Mouse (Mus musculus) thymus, adult 2 months (tissue): ENCODE results near the gene Pnkp. TPM values are rescaled to one million over a fixed set of nuclear protein-coding genes. Genes with fewer than 3 reads are reported as not detected.

Experiments
- DNase-seq: peaks from one replicate; pipeline ENCODE4 v3.0.0; 2021
- H3K27ac ChIP-seq: fragments of 200-500 bp; 2 replicates; pipeline ENCODE4 v1.5.1; 2012; ENCODE audit warnings: low read length, control low read depth; ENCODE audit not compliant: control insufficient read depth, insufficient read depth
- H3K27me3 ChIP-seq: fragments of 200-500 bp; 2 replicates; pipeline ENCODE4 v1.6.1; 2012; ENCODE audit warnings: mild to moderate bottlenecking, low read length, moderate library complexity, mixed read lengths; ENCODE audit not compliant: control insufficient read depth, insufficient read depth
- H3K36me3 ChIP-seq: fragments of 200-500 bp; 2 replicates; pipeline ENCODE4 v1.6.1; 2012; ENCODE audit warnings: mild to moderate bottlenecking, low read length, moderate library complexity; ENCODE audit not compliant: control insufficient read depth, insufficient read depth
- H3K4me1 ChIP-seq: fragments of 200-500 bp; replicated peaks from 2 replicates; pipeline ENCODE4 v1.6.1; 2012; ENCODE audit warnings: low read length; ENCODE audit not compliant: control insufficient read depth, insufficient read depth
- H3K4me3 ChIP-seq: fragments of 200-500 bp; 2 replicates; pipeline ENCODE4 v1.5.1; 2012; ENCODE audit warnings: mild to moderate bottlenecking, low read length, control low read depth, moderate library complexity; ENCODE audit not compliant: control insufficient read depth, insufficient read depth
- CTCF ChIP-seq: fragments of 200-500 bp; IDR thresholded peaks from 2 replicates; pipeline ENCODE4 v1.5.1; 2012; ENCODE audit warnings: mild to moderate bottlenecking, control low read depth, low read length, moderate library complexity, borderline replicate concordance; ENCODE audit not compliant: control insufficient read depth, poor library complexity, insufficient read depth; ENCODE audit errors: extremely low read depth
- POLR2A ChIP-seq: fragments of 200-500 bp; IDR thresholded peaks from 2 replicates; pipeline ENCODE4 v1.6.1; 2012; ENCODE audit warnings: mild to moderate bottlenecking, low read length, control low read depth, moderate library complexity; ENCODE audit not compliant: control insufficient read depth, poor library complexity, insufficient read depth; ENCODE audit errors: extremely low read depth
- WGBS: fragments of 180-500 bp; shearing (Covaris S2); methylation state at CpG from one replicate; pipeline ENCODE4 v1.1.7; 2018; 5-methylcytosine and 5-hydroxymethylcytosine counted together
- polyA plus RNA-seq: library from polyadenylated mRNA; depleted of rRNA; stranded (reverse); fragments of >200 nt; gene quantifications from 2 replicates; pipeline ENCODE4 v1.2.3, GENCODE M21; 2012

Gene Pnkp
- polyA plus RNA-seq, 1 experiment = 135 TPM

- 87% methylated on average over 24 of the region's 24 CpGs for WGBS
- peaks cover 27% of the 10 kb centered on the region for H3K36me3 ChIP-seq
- no peak for DNase-seq
- no peak overlapping the region for H3K27ac ChIP-seq
- H3K27me3 ChIP-seq = no peaks in the 10 kb centered on the region
- no peak overlapping the region for H3K4me3 ChIP-seq
- peaks cover 18% of the 10 kb centered on the region for H3K4me1 ChIP-seq
- TF ChIP-seq POLR2A (no peak), CTCF (no peak)
Observed at GRCm38 (mm10) chr7:44864595-44865542, 7.9 kb downstream of the Pnkp start.

- H3K27me3 ChIP-seq = no peaks in the 10 kb centered on the region
- H3K4me3 ChIP-seq = no peak overlapping the region
- H3K27ac ChIP-seq = no peak overlapping the region
- H3K4me1 ChIP-seq = peaks cover 18% of the 10 kb centered on the region
- H3K36me3 ChIP-seq = peaks cover 27% of the 10 kb centered on the region
- 77% methylated on average over 15 of the region's 15 CpGs for WGBS
- TF ChIP-seq CTCF (no peak), POLR2A (no peak)
- no peak for DNase-seq
Observed at GRCm38 (mm10) chr7:44866276-44867009, 9.5 kb downstream of the Pnkp start.

DNA sequence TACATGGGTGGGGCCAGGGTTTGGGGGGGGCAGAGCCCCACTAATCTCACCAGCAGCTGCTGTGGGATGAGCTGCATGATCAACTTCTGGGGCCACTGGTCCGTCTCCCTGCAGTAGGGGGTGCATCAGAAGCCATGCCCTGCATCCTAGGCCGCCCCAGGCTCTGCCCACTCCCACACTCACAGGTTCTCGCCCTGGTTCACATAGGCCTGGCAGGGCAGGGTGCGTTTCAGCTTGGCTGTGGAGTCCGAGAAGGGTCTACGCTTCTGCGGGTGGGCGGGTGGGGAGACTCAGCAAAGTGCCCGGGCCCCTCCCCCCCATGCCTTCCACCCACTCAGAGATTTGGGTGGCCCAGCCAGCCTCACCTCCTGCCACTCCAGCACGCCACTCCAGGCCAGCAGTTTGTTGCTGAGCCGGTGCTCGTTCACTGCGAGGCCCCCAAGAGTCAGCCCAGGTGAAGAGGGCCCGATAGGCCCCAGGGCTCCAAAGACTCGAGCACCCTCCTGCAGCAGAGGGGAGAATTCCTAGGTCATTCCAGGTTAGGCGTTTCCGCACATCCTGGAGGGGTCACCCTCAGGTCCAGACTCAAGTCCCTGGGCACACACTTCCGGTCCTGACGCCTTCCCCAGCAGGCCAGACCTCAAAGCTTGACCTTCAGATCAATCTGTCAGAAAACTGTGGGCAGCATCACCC lies 10.2 kb downstream of the Pnkp start:
- Histone ChIP-seq H3K4me3 (no peak overlapping the region), H3K36me3 (peaks cover 26% of the 10 kb centered on the region), H3K27ac (no peak overlapping the region), H3K4me1 (peaks cover 18% of the 10 kb centered on the region), H3K27me3 (no peaks in the 10 kb centered on the region)
- WGBS = 88% methylated on average over 19 of the region's 19 CpGs
- TF ChIP-seq POLR2A = no peak
- TF ChIP-seq CTCF = no peak
- DNase-seq = no peak

DNA sequence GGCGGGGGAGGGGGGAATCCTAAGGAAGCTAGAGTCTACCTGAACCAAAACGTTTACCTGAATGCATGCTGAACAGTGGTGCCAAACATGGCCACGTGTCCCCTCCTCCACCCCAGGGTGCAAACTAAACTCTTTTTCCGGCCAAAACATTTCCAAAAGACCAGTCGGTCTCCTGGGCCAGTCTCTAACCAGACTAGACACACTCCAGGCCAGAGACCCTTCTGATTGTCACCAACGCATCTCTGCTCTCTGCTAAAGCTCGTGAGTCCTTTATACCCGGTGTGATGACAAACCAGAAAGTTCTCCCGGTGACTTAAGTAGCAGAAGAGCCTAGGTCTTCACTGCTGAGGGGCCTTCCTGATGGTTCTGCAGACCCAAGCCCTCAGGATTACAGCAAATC lies 10.9 kb downstream of the Pnkp start:
- 86% methylated on average over 9 of the region's 9 CpGs for WGBS
- H3K27ac ChIP-seq = no peak overlapping the region
- TF ChIP-seq POLR2A = no peak
- TF ChIP-seq CTCF = no peak
- H3K36me3 ChIP-seq = peaks cover 20% of the 10 kb centered on the region
- peaks cover 18% of the 10 kb centered on the region for H3K4me1 ChIP-seq
- H3K4me3 ChIP-seq = no peak overlapping the region
- no peaks in the 10 kb centered on the region for H3K27me3 ChIP-seq
- DNase-seq = no peak

- Histone ChIP-seq H3K36me3 (peaks cover 13% of the 10 kb centered on the region; the same call in 1 of the 2 replicates), H3K4me3 (peak overlapping the region; percentile 84), H3K27me3 (no peaks in the 10 kb centered on the region), H3K4me1 (peaks cover 18% of the 10 kb centered on the region), H3K27ac (no peak overlapping the region)
- TF ChIP-seq CTCF (no peak), POLR2A (no peak)
- WGBS = 18% methylated on average over 16 of the region's 16 CpGs
- no peak for DNase-seq
Observed at GRCm38 (mm10) chr7:44868465-44868864, 11.5 kb downstream of the Pnkp start.

DNA sequence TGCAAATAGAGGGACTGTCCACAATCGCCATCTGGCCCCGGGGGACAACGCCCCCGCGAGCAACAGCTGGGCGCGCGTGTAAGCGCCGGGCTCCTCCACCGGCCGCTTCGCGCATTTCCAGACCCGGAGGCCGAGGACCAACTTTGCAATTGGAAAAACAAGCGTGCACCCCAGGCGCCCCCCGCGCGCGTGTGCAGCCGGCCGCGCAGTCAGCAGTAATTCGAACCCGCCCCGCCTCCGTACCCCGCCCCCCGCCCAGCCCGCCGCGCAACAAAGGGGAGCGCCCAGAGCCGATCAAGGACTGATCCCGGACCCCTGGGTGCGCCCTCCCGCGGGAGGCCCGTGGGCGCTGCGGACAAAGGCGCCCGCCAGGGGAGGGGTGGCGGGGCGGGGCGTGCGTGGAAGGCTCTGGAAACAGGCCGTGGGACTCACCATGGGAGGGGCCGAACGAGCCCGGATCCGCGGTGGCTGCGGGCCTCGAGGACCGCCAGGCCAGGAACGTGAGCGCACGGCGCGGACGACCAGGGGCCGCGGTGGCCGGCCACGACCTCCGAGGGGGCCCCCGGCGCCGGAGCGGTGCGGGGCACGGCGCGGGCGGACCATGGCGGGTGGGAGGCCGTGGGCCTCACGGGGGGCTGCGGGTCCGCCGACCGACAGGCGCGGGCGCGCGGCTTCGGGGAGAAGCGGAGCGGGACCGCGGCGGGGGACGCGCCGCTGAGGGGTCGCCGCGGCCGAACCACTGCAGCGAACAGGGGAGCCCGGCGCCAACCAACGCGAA lies 12.2 kb downstream of the Pnkp start:
- Histone ChIP-seq H3K4me1 (peaks cover 18% of the 10 kb centered on the region), H3K4me3 (peak overlapping the region; percentile 84), H3K36me3 (peaks cover 7% of the 10 kb centered on the region; the same call in 1 of the 2 replicates), H3K27ac (peak overlapping the region; percentile 39; the same call in 1 of the 2 replicates), H3K27me3 (no peaks in the 10 kb centered on the region)
- TF ChIP-seq POLR2A = peak; percentile 33; the same call in 1 of the 2 replicates
- TF ChIP-seq CTCF = no peak
- under 1% methylated on average over 105 of the region's 108 CpGs for WGBS
- DNase-seq = peak; percentile 58
